Mouse (Mus musculus) neural tube, embryonic 13.5 days (tissue): ENCODE results near the gene Gnaq. TPM values are rescaled to one million over a fixed set of nuclear protein-coding genes. Genes with fewer than 3 reads are reported as not detected.

ENCODE experiments used
- ATAC-seq: fragments of 200-750 bp; cut with Nextera tagmentation; 2 replicates; pipeline ENCODE4 v1.8.0; 2017; ENCODE audit warnings: low read depth, mild to moderate bottlenecking, moderate TSS enrichment, moderate library complexity
- H3K27ac ChIP-seq: fragments of 300-500 bp; sonication (generic); replicated peaks from 2 replicates; pipeline ENCODE4 v1.5.1; 2015; ENCODE audit warnings: moderate library complexity, mild to moderate bottlenecking, inconsistent platforms
- H3K27me3 ChIP-seq: fragments of 300-500 bp; sonication (generic); 2 replicates; pipeline ENCODE4 v1.6.1; 2015; ENCODE audit warnings: mild to moderate bottlenecking, inconsistent platforms
- H3K36me3 ChIP-seq: fragments of 300-500 bp; sonication (generic); 2 replicates; pipeline ENCODE4 v1.6.1; 2015; ENCODE audit warnings: mild to moderate bottlenecking, inconsistent platforms
- H3K4me1 ChIP-seq: fragments of 300-500 bp; sonication (generic); replicated peaks from 2 replicates; pipeline ENCODE4 v1.6.1; 2015; ENCODE audit warnings: inconsistent platforms
- H3K4me2 ChIP-seq: fragments of 300-500 bp; sonication (generic); 2 replicates; pipeline ENCODE4 v1.6.1; 2015; ENCODE audit warnings: inconsistent platforms, mild to moderate bottlenecking, moderate library complexity
- H3K4me3 ChIP-seq: fragments of 300-500 bp; sonication (generic); 2 replicates; pipeline ENCODE4 v1.5.1; 2015; ENCODE audit warnings: mild to moderate bottlenecking, inconsistent platforms
- H3K9ac ChIP-seq: fragments of 300-500 bp; sonication (generic); 2 replicates; pipeline ENCODE4 v1.6.1; 2015; ENCODE audit warnings: moderate library complexity, mild to moderate bottlenecking, inconsistent platforms
- H3K9me3 ChIP-seq: fragments of 300-500 bp; sonication (generic); 2 replicates; pipeline ENCODE4 v1.6.1; 2016; ENCODE audit warnings: inconsistent platforms
- WGBS: fragments of 180-500 bp; shearing (Covaris S2); methylation state at CpG from one replicate; pipeline ENCODE4 v1.1.7; 2015; 5-methylcytosine and 5-hydroxymethylcytosine counted together
- polyA plus RNA-seq: library from polyadenylated mRNA; unstranded; fragments of >200 nt; fragmentation: Nextera tagmentation; extraction: Ambion mirVana; gene quantifications from 2 replicates; pipeline ENCODE4 v1.2.1, GENCODE M21; 2015

Gene Gnaq
- polyA plus RNA-seq, 1 experiment from 2014 or later: 83.3 TPM

- Histone ChIP-seq H3K27me3 (no peaks in the 10 kb centered on the region), H3K4me1 (peaks cover 16% of the 10 kb centered on the region), H3K36me3 (no peaks in the 10 kb centered on the region), H3K9me3 (no peaks in the 10 kb centered on the region), H3K27ac (peak overlapping the region; percentile 10; the same call in 1 of the 2 replicates), H3K4me2 (no peak overlapping the region), H3K9ac (no peak overlapping the region), H3K4me3 (no peak overlapping the region)
- ATAC-seq: no peak
Observed at GRCm38 (mm10) chr19:16309031-16309430, 176.4 kb downstream of the Gnaq start.

DNA sequence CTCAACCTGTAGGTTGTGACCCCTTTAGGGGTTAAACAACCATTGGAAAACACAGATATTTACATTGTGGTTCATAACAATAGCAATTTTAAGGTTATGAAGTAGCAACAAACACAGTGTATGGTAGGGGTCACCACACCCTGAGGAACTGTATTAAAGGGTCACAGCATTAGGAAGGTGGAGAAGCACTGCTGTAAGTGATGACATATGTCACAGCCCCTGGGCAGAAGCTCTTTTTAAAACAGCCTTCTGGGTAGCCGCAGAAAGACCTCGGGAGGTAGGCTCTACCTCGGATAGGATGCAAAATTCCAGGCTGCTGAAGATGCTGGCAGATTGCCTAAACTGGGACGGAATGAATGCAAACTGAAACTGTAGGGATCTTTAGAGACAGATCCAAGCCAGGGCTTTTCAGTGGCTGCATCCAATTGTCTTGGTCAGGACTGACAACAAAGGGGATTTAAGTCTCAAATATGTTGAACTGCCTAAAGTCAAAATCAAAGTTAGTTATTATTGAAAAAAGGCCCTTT lies 181.7 kb downstream of the Gnaq start:
- Histone ChIP-seq H3K4me3 (no peak overlapping the region), H3K27ac (no peak overlapping the region), H3K4me2 (no peak overlapping the region), H3K27me3 (no peaks in the 10 kb centered on the region), H3K9ac (no peak overlapping the region), H3K9me3 (no peaks in the 10 kb centered on the region), H3K36me3 (no peaks in the 10 kb centered on the region), H3K4me1 (peaks cover 25% of the 10 kb centered on the region)
- 26% methylated on average over 4 of the region's 4 CpGs for WGBS
- ATAC-seq: 0 out of 2 replicates have a peak, but pooled peaks have one; percentile 23

DNA sequence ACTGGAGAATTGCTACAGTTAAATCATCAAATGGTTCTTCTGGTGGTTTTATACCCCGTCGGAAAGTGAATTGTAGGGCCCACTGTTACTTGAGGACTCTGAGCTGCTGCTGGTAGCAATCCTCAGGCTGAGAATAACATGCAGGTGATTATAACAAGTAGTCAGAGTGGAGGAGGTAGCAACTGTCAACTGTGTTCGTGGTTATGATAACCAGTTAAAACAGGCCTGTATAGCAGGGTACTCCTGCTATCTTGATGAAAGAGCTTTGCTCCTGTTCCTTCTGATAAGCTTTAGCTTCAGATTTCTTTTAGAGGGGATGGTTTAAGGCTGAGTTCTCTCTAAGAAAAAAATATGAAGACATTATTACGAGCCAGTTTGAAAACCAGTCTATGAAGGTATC lies 182.9 kb downstream of the Gnaq start:
- no peaks in the 10 kb centered on the region for H3K9me3 ChIP-seq
- peaks cover 25% of the 10 kb centered on the region for H3K4me1 ChIP-seq
- no peak overlapping the region for H3K27ac ChIP-seq
- H3K4me2 ChIP-seq: no peak overlapping the region
- no peaks in the 10 kb centered on the region for H3K27me3 ChIP-seq
- no peak for ATAC-seq
- H3K4me3 ChIP-seq: no peak overlapping the region
- H3K9ac ChIP-seq: no peak overlapping the region
- no peaks in the 10 kb centered on the region for H3K36me3 ChIP-seq
- WGBS: 90% methylated on average over 4 of the region's 4 CpGs

DNA sequence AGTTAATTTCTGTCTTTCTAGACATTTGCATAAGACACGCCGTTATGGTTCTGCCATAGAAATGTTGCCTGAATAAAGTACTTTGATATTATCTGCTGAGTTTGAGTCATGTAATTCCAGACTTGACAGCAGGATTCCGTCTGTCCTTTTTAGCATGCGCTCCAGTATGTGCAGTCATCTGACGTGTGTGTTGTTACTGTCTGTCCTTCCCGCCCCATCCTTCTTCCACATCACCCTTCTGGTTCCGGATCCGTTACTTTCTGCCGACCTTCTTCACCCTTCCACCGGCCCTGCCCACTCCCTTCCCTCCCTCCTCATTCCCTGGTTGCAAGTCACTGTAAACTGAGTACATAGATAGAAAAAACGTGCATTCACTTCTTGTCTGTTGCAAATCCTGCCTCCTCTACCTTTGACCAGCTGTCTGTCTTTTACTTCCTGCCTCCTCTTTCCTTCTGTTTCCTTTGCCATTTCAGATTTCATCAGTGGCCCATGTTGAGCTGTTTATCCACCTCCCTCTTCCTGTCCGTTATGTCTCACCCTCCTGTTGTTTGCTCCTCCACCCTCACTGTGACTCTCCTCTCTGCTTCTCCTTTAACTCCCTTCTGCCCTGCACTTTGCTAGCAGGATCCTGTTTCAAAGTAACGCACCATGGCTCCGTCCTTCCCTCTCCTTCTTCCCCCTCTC lies 185.6 kb downstream of the Gnaq start:
- Histone ChIP-seq H3K4me3 (no peak overlapping the region), H3K4me2 (no peak overlapping the region), H3K36me3 (peaks cover 2% of the 10 kb centered on the region; the same call in 1 of the 2 replicates), H3K4me1 (peaks cover 25% of the 10 kb centered on the region), H3K9ac (no peak overlapping the region), H3K9me3 (no peaks in the 10 kb centered on the region), H3K27ac (peak overlapping the region; percentile 14; the same call in 1 of the 2 replicates), H3K27me3 (no peaks in the 10 kb centered on the region)
- no peak for ATAC-seq
- WGBS: 75% methylated on average over 14 of the region's 14 CpGs

DNA sequence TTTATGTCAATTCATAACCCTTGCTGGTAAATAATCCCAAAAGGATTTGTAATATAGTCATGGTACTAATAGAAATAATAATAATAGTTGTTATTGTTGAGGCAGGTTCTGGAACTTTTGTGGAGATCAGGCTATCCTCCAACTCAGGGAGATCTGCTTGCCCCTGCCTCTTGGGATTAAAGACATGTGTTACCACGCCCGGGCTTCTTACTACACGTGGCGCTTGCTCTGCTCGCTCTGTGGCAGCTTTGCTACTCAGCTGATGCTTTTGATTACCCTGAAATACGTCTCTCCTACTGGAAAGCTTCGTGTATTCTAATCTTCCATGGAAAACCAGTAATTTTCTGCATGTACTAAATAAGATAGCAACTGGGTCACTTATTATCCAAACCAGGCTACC lies 187.4 kb downstream of the Gnaq start:
- Histone ChIP-seq H3K27me3 (no peaks in the 10 kb centered on the region), H3K9me3 (no peaks in the 10 kb centered on the region), H3K4me3 (no peak overlapping the region), H3K27ac (no peak overlapping the region), H3K4me2 (no peak overlapping the region), H3K36me3 (peaks cover 2% of the 10 kb centered on the region; the same call in 1 of the 2 replicates), H3K9ac (no peak overlapping the region), H3K4me1 (peaks cover 16% of the 10 kb centered on the region)
- WGBS: 83% methylated on average over 7 of the region's 7 CpGs
- no peak for ATAC-seq

- no peak overlapping the region for H3K4me2 ChIP-seq
- no peak for ATAC-seq
- H3K27ac ChIP-seq: no peak overlapping the region
- no peaks in the 10 kb centered on the region for H3K9me3 ChIP-seq
- no peaks in the 10 kb centered on the region for H3K27me3 ChIP-seq
- H3K4me3 ChIP-seq: no peak overlapping the region
- H3K4me1 ChIP-seq: peaks cover 45% of the 10 kb centered on the region
- H3K36me3 ChIP-seq: peaks cover 2% of the 10 kb centered on the region; the same call in 1 of the 2 replicates
- H3K9ac ChIP-seq: no peak overlapping the region
- WGBS: 85% methylated on average over 6 of the region's 6 CpGs
Observed at GRCm38 (mm10) chr19:16322986-16323385, 190.4 kb downstream of the Gnaq start.

GRCm38 (mm10) chr19:16324239-16324638 lies 191.6 kb downstream of the Gnaq start:
- H3K27ac ChIP-seq: no peak overlapping the region
- H3K27me3 ChIP-seq: no peaks in the 10 kb centered on the region
- no peak for ATAC-seq
- no peak overlapping the region for H3K4me3 ChIP-seq
- H3K4me2 ChIP-seq: no peak overlapping the region
- H3K4me1 ChIP-seq: peaks cover 46% of the 10 kb centered on the region
- H3K36me3 ChIP-seq: peaks cover 2% of the 10 kb centered on the region; the same call in 1 of the 2 replicates
- WGBS: 93% methylated on average over 3 of the region's 3 CpGs
- H3K9me3 ChIP-seq: no peaks in the 10 kb centered on the region
- no peak overlapping the region for H3K9ac ChIP-seq

- peaks cover 53% of the 10 kb centered on the region for H3K4me1 ChIP-seq
- no peak overlapping the region for H3K4me2 ChIP-seq
- H3K36me3 ChIP-seq: peaks cover 2% of the 10 kb centered on the region; the same call in 1 of the 2 replicates
- ATAC-seq: no peak
- WGBS: 50% methylated on average over 8 of the region's 8 CpGs
- no peak overlapping the region for H3K9ac ChIP-seq
- no peaks in the 10 kb centered on the region for H3K9me3 ChIP-seq
- H3K4me3 ChIP-seq: no peak overlapping the region
- H3K27ac ChIP-seq: no peak overlapping the region
- no peaks in the 10 kb centered on the region for H3K27me3 ChIP-seq
Observed at GRCm38 (mm10) chr19:16325911-16326310, 193.3 kb downstream of the Gnaq start.

GRCm38 (mm10) chr19:16327401-16328073 lies 194.9 kb downstream of the Gnaq start:
- H3K36me3 ChIP-seq: no peaks in the 10 kb centered on the region
- H3K4me2 ChIP-seq: no peak overlapping the region
- peak overlapping the region; percentile 54 for H3K27ac ChIP-seq
- ATAC-seq: no peak; the same call in 1 of the 2 replicates
- H3K9me3 ChIP-seq: no peaks in the 10 kb centered on the region
- no peak overlapping the region for H3K4me3 ChIP-seq
- H3K27me3 ChIP-seq: no peaks in the 10 kb centered on the region
- H3K4me1 ChIP-seq: peaks cover 53% of the 10 kb centered on the region
- 70% methylated on average over 10 of the region's 10 CpGs for WGBS
- no peak overlapping the region for H3K9ac ChIP-seq

- H3K4me3 ChIP-seq: no peak overlapping the region
- H3K9me3 ChIP-seq: no peaks in the 10 kb centered on the region
- ATAC-seq: peak; percentile 75; the same call in 1 of the 2 replicates
- peaks cover 53% of the 10 kb centered on the region for H3K4me1 ChIP-seq
- WGBS: 45% methylated on average over 7 of the region's 7 CpGs
- peak overlapping the region; percentile 54 for H3K27ac ChIP-seq
- no peaks in the 10 kb centered on the region for H3K27me3 ChIP-seq
- H3K4me2 ChIP-seq: no peak overlapping the region
- H3K9ac ChIP-seq: no peak overlapping the region
- no peaks in the 10 kb centered on the region for H3K36me3 ChIP-seq
Observed at GRCm38 (mm10) chr19:16328074-16328850, 195.6 kb downstream of the Gnaq start.

DNA sequence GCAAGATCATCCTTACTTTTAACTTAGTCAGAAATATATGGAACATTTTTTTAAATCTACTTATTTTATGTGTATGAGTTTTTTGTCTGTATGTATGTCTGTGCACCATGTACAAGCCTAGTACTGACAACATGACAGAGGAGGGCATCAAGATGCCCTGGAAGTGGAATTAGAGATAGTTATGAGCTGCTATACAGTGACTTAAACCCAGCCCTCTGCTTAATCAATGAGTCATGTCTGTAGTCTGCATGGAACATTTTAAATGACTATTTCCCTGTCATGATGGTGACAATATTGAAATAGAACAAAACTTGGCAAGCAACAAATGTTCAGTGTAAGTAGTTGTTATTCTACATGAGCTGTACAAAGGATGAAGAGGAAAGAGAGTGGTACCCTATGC lies 196.4 kb downstream of the Gnaq start:
- Histone ChIP-seq H3K4me2 (no peak overlapping the region), H3K4me3 (no peak overlapping the region), H3K27me3 (no peaks in the 10 kb centered on the region), H3K4me1 (peaks cover 53% of the 10 kb centered on the region), H3K36me3 (peaks cover 7% of the 10 kb centered on the region), H3K9me3 (no peaks in the 10 kb centered on the region), H3K9ac (no peak overlapping the region), H3K27ac (no peak overlapping the region)
- ATAC-seq: no peak

DNA sequence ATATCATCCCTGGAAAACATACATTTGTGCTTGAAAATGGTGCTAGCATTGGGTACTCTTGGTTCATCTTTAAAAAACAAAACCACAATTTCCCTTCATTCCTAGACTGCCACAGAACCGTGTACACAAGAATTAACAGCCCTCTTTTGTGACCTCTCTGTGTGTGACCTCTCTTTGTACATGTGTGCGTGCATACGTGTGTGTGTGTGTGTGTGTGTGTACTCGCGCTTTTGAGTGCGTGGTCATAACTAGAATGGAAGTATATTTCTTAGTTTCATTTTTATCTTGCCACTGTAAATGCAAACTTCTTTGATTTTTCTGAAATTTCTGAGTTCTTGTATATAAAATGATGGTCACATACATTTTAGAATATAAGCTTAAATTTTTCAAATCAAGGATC lies 197.0 kb downstream of the Gnaq start:
- H3K27ac ChIP-seq: no peak overlapping the region
- H3K9ac ChIP-seq: no peak overlapping the region
- no peaks in the 10 kb centered on the region for H3K9me3 ChIP-seq
- H3K4me3 ChIP-seq: no peak overlapping the region
- ATAC-seq: no peak
- peaks cover 12% of the 10 kb centered on the region for H3K36me3 ChIP-seq
- peaks cover 53% of the 10 kb centered on the region for H3K4me1 ChIP-seq
- no peaks in the 10 kb centered on the region for H3K27me3 ChIP-seq
- 86% methylated on average over 6 of the region's 6 CpGs for WGBS
- H3K4me2 ChIP-seq: no peak overlapping the region
